Mouse (Mus musculus) heart, embryonic 12.5 days (tissue): ENCODE measurements at regions not wholly inside any gene's neighbourhood (a gene's known extent, or its start where the extent isn't known, plus 50 kb on each side); places are given as distances from the start of the nearest gene placed in this dataset.

Experiments
- ATAC-seq: fragments of 200-750 bp; cut with Nextera tagmentation; 2 replicates; pipeline ENCODE4 v1.8.0; 2017; ENCODE audit warnings: moderate TSS enrichment, moderate library complexity; ENCODE audit not compliant: insufficient number of reproducible peaks, low FRiP score
- H3K27ac ChIP-seq: fragments of 300-500 bp; sonication (generic); 2 replicates; pipeline ENCODE4 v1.5.1; 2016; ENCODE audit warnings: mild to moderate bottlenecking, moderate library complexity; ENCODE audit not compliant: poor library complexity, severe bottlenecking
- H3K27me3 ChIP-seq: fragments of 300-500 bp; sonication (generic); replicated peaks from 2 replicates; pipeline ENCODE4 v1.6.1; 2016; ENCODE audit warnings: mild to moderate bottlenecking, moderate library complexity
- H3K36me3 ChIP-seq: fragments of 300-500 bp; sonication (generic); 2 replicates; pipeline ENCODE4 v1.6.1; 2016; ENCODE audit warnings: mild to moderate bottlenecking, moderate library complexity
- H3K4me1 ChIP-seq: fragments of 300-500 bp; sonication (generic); replicated peaks from 2 replicates; pipeline ENCODE4 v1.6.1; 2016; ENCODE audit warnings: mild to moderate bottlenecking
- H3K4me2 ChIP-seq: fragments of 300-500 bp; sonication (generic); 2 replicates; pipeline ENCODE4 v1.6.1; 2016; ENCODE audit warnings: mild to moderate bottlenecking, moderate library complexity
- H3K4me3 ChIP-seq: fragments of 300-500 bp; sonication (generic); 2 replicates; pipeline ENCODE4 v1.5.1; 2016; ENCODE audit warnings: mild to moderate bottlenecking
- H3K9ac ChIP-seq: fragments of 300-500 bp; sonication (generic); 2 replicates; pipeline ENCODE4 v1.6.1; 2016; ENCODE audit warnings: mild to moderate bottlenecking, moderate library complexity
- H3K9me3 ChIP-seq: fragments of 300-500 bp; sonication (generic); replicated peaks from 2 replicates; pipeline ENCODE4 v1.6.1; 2016; ENCODE audit warnings: mild to moderate bottlenecking, moderate library complexity
- WGBS: fragments of 180-500 bp; shearing (Covaris S2); methylation state at CpG from one replicate; pipeline ENCODE4 v1.1.7; 2016; 5-methylcytosine and 5-hydroxymethylcytosine counted together

- Histone ChIP-seq H3K9ac (no peak overlapping the region), H3K9me3 (no peaks in the 10 kb centered on the region), H3K4me3 (no peak overlapping the region), H3K36me3 (no peaks in the 10 kb centered on the region), H3K4me2 (no peak overlapping the region), H3K27ac (no peak overlapping the region), H3K4me1 (no peaks in the 10 kb centered on the region), H3K27me3 (no peaks in the 10 kb centered on the region)
- WGBS = 80% methylated on average over 1 of the region's 1 CpGs
- no peak for ATAC-seq
Observed at GRCm38 (mm10) chr14:17106668-17107067, 287.7 kb upstream of the Rarb start.

- ATAC-seq = no peak
- Histone ChIP-seq H3K4me1 (no peaks in the 10 kb centered on the region), H3K27ac (no peak overlapping the region), H3K4me3 (no peak overlapping the region), H3K4me2 (no peak overlapping the region), H3K9ac (no peak overlapping the region), H3K27me3 (no peaks in the 10 kb centered on the region), H3K36me3 (no peaks in the 10 kb centered on the region), H3K9me3 (no peaks in the 10 kb centered on the region)
Observed at GRCm38 (mm10) chr14:17102486-17102885, 283.5 kb upstream of the Rarb start.

GRCm38 (mm10) chr14:17090573-17090937 is 271.6 kb upstream of the Rarb start:
- H3K9me3 ChIP-seq = no peaks in the 10 kb centered on the region
- ATAC-seq = no peak
- H3K4me1 ChIP-seq = 0 out of 2 replicates have a peak, but pooled peaks cover 4% of the 10 kb centered on the region
- no peaks in the 10 kb centered on the region for H3K36me3 ChIP-seq
- no peak overlapping the region for H3K27ac ChIP-seq
- no peaks in the 10 kb centered on the region for H3K27me3 ChIP-seq
- WGBS = 49% methylated on average over 4 of the region's 4 CpGs
- no peak overlapping the region for H3K4me2 ChIP-seq
- no peak overlapping the region for H3K9ac ChIP-seq
- no peak overlapping the region for H3K4me3 ChIP-seq

DNA sequence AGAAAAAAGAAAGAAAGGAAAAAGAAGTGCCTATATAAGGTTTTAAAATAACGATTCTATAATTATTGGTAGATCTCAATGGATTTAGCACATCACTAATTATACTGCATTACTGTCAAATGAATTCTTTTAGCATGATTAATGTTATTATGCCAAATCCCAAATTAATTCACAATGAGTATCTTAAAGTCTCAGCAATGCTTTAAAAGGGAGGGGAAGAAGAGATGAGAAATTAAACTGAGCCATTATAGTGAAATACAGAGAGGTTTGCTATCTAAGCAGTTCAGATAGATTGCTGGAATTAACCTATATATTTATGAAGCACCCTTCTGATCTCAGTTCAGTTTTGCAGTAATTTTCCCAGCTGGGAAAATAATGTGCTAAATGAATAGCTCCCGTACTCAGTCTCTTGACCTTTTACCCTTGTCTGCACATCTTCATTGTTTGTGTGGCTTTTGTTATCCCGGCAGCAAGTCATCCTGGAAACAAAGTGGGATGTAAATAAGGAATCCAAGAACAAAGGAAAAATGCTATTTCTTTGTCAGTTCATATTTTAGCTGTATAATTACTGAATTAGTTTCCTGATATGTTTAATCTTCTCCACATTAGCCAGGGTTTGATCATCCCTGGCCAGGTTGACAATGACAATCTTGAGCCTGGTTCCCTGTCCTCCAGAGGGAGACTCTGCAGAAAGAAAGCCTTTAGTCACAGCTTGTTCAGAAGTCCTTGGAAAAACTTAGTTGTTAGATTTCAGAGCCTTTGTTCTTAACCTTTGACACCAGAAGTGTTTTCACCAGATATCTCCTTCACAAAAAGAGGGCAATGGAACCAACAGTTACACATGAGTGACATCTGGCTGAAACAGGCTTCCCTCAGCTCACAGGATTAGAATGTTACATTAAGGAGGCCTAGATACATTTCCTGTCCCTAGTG is 270.9 kb upstream of the Rarb start:
- no peak for ATAC-seq
- no peak overlapping the region for H3K9ac ChIP-seq
- no peaks in the 10 kb centered on the region for H3K36me3 ChIP-seq
- 46% methylated on average over 3 of the region's 3 CpGs for WGBS
- no peaks in the 10 kb centered on the region for H3K9me3 ChIP-seq
- 0 out of 2 replicates have a peak, but pooled peaks cover 4% of the 10 kb centered on the region for H3K4me1 ChIP-seq
- H3K4me3 ChIP-seq = no peak overlapping the region
- H3K27me3 ChIP-seq = no peaks in the 10 kb centered on the region
- no peak overlapping the region for H3K4me2 ChIP-seq
- H3K27ac ChIP-seq = no peak overlapping the region

- Histone ChIP-seq H3K27me3 (no peaks in the 10 kb centered on the region), H3K4me2 (no peak overlapping the region), H3K9ac (no peak overlapping the region), H3K4me3 (no peak overlapping the region), H3K27ac (no peak overlapping the region), H3K9me3 (no peaks in the 10 kb centered on the region), H3K4me1 (0 out of 2 replicates have a peak, but pooled peaks cover 4% of the 10 kb centered on the region), H3K36me3 (no peaks in the 10 kb centered on the region)
- ATAC-seq = no peak
Observed at GRCm38 (mm10) chr14:17089089-17089634, 270.2 kb upstream of the Rarb start.

GRCm38 (mm10) chr14:17087828-17088227 is 268.9 kb upstream of the Rarb start:
- H3K27me3 ChIP-seq = no peaks in the 10 kb centered on the region
- no peak overlapping the region for H3K9ac ChIP-seq
- no peak overlapping the region for H3K4me2 ChIP-seq
- no peaks in the 10 kb centered on the region for H3K36me3 ChIP-seq
- ATAC-seq = no peak
- H3K4me1 ChIP-seq = 0 out of 2 replicates have a peak, but pooled peaks cover 4% of the 10 kb centered on the region
- no peaks in the 10 kb centered on the region for H3K9me3 ChIP-seq
- 87% methylated on average over 1 of the region's 1 CpGs for WGBS
- H3K4me3 ChIP-seq = no peak overlapping the region
- no peak overlapping the region for H3K27ac ChIP-seq

DNA sequence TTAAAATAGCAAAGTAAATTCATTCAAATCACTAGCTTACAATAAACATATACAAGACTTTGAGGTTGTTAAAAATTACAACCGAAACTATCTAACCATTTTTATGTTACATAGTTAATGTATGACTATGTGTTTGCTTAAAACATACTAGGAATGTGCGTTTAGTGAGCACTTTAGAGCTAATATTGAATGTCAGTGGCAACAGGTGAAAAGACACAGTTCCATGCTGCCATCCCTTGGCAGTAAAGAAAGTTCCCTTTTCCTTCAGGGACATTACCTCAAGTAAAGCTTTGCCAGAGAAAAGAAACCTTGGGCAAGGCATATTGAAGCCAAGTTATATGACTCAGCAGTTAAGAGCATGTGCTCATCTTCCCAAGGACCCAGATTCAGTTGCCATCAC is 265.0 kb upstream of the Rarb start:
- WGBS = 65% methylated on average over 2 of the region's 2 CpGs
- no peaks in the 10 kb centered on the region for H3K9me3 ChIP-seq
- ATAC-seq = no peak
- H3K4me1 ChIP-seq = no peaks in the 10 kb centered on the region
- no peak overlapping the region for H3K4me3 ChIP-seq
- H3K4me2 ChIP-seq = no peak overlapping the region
- no peak overlapping the region for H3K9ac ChIP-seq
- no peaks in the 10 kb centered on the region for H3K36me3 ChIP-seq
- no peaks in the 10 kb centered on the region for H3K27me3 ChIP-seq
- no peak overlapping the region for H3K27ac ChIP-seq

DNA sequence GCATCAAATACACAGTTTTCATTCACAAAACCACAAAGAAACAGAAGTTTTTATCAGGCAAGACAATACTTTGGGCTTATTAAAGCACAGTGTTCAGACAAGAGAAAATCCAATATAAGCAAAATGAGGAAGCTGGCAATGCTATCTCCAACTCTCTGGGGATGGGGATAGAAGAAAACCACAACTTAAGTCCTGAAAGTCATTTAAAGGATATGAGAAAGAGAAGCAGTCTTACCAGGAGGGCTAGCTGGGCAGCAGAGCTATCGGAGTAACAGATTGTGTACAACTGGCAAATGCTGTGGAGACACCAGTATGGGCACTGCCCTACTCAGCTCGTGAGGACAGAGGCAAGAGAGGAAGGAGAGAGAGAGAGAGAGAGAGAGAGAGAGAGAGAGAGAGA is 262.9 kb upstream of the Rarb start:
- no peak overlapping the region for H3K4me3 ChIP-seq
- H3K27ac ChIP-seq = no peak overlapping the region
- H3K4me1 ChIP-seq = no peaks in the 10 kb centered on the region
- H3K9me3 ChIP-seq = no peaks in the 10 kb centered on the region
- 47% methylated on average over 2 of the region's 2 CpGs for WGBS
- ATAC-seq = no peak
- no peak overlapping the region for H3K9ac ChIP-seq
- H3K36me3 ChIP-seq = no peaks in the 10 kb centered on the region
- no peaks in the 10 kb centered on the region for H3K27me3 ChIP-seq
- H3K4me2 ChIP-seq = no peak overlapping the region

GRCm38 (mm10) chr14:17079513-17079912 is 260.6 kb upstream of the Rarb start:
- H3K27me3 ChIP-seq = no peaks in the 10 kb centered on the region
- WGBS = 68% methylated on average over 2 of the region's 2 CpGs

GRCm38 (mm10) chr14:17061358-17061757 is 242.4 kb upstream of the Rarb start:
- no peak overlapping the region for H3K4me2 ChIP-seq
- no peak overlapping the region for H3K9ac ChIP-seq
- H3K27me3 ChIP-seq = no peaks in the 10 kb centered on the region
- H3K9me3 ChIP-seq = no peaks in the 10 kb centered on the region
- H3K4me3 ChIP-seq = no peak overlapping the region
- no peaks in the 10 kb centered on the region for H3K36me3 ChIP-seq
- WGBS = 52% methylated on average over 1 of the region's 1 CpGs
- no peaks in the 10 kb centered on the region for H3K4me1 ChIP-seq
- ATAC-seq = no peak
- no peak overlapping the region for H3K27ac ChIP-seq

More at GRCm38 (mm10) chr14:17079513-17079912, 260.6 kb upstream of the Rarb start:
- no peak overlapping the region for H3K9ac ChIP-seq
- no peak overlapping the region for H3K27ac ChIP-seq
- H3K4me2 ChIP-seq = no peak overlapping the region
- H3K4me3 ChIP-seq = no peak overlapping the region
- no peaks in the 10 kb centered on the region for H3K36me3 ChIP-seq
- ATAC-seq = no peak
- no peaks in the 10 kb centered on the region for H3K4me1 ChIP-seq
- H3K9me3 ChIP-seq = no peaks in the 10 kb centered on the region

DNA sequence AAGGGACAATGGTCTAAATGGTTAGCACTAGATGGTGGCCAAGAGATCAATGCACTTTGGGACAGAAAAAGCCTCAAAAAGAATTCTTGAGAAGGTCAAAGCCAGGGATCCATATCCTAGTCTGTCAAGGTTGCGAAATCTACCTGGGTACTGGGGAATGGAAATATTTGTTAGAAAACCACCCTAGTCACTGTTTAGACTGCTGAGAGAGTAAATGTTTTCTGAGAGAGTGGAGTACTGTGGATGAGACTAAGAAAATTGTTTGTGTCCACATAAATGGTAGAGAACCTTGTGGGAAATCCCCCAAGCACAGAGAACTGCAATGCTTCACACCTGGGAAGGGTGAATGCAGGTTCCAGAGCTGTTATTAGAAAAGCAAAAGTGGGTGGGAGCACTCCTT is 239.5 kb upstream of the Rarb start:
- WGBS = 98% methylated on average over 1 of the region's 1 CpGs
- Histone ChIP-seq H3K9me3 (no peaks in the 10 kb centered on the region), H3K4me3 (no peak overlapping the region)

More for the DNA sequence above, 239.5 kb upstream of the Rarb start:
- Histone ChIP-seq H3K9ac (no peak overlapping the region), H3K27ac (no peak overlapping the region), H3K4me2 (no peak overlapping the region), H3K4me1 (no peaks in the 10 kb centered on the region), H3K27me3 (no peaks in the 10 kb centered on the region), H3K36me3 (no peaks in the 10 kb centered on the region)
- no peak for ATAC-seq
